Mouse (Mus musculus) ovary, postnatal 36 days (tissue): ENCODE results near the gene C1qtnf1.

Source experiments
- DNase-seq: peaks from one replicate; pipeline ENCODE4 v3.0.0; 2022; ENCODE audit warnings: low spot score, mixed read lengths

Gene C1qtnf1

GRCm38 (mm10) chr11:118436471-118436935 lies 8.5 kb downstream of the C1qtnf1 start:
- peak; percentile 40 for DNase-seq

- peak; percentile 57 for DNase-seq
Measured at GRCm38 (mm10) chr11:118438665-118439414, 10.8 kb downstream of the C1qtnf1 start.

- DNase-seq, result no peak
Measured at GRCm38 (mm10) chr11:118442691-118443090, 14.7 kb downstream of the C1qtnf1 start.

GRCm38 (mm10) chr11:118443201-118443970 lies 15.4 kb downstream of the C1qtnf1 start:
- peak; percentile 76 for DNase-seq

GRCm38 (mm10) chr11:118445843-118446242 lies 17.8 kb downstream of the C1qtnf1 start:
- DNase-seq, result peak; percentile 66

- no peak for DNase-seq
Measured at GRCm38 (mm10) chr11:118447346-118447745, 19.3 kb downstream of the C1qtnf1 start.

- no peak for DNase-seq
Measured at GRCm38 (mm10) chr11:118448385-118448784, 20.4 kb downstream of the C1qtnf1 start.

GRCm38 (mm10) chr11:118451211-118451610 lies 23.2 kb downstream of the C1qtnf1 start:
- DNase-seq, result no peak

GRCm38 (mm10) chr11:118452955-118453354 lies 25.0 kb downstream of the C1qtnf1 start:
- DNase-seq, result no peak

GRCm38 (mm10) chr11:118453886-118454671 lies 26.1 kb downstream of the C1qtnf1 start:
- DNase-seq, result no peak

GRCm38 (mm10) chr11:118455788-118456187 lies 27.8 kb downstream of the C1qtnf1 start:
- no peak for DNase-seq

GRCm38 (mm10) chr11:118456937-118457336 lies 28.9 kb downstream of the C1qtnf1 start:
- DNase-seq, result no peak

GRCm38 (mm10) chr11:118459051-118459450 lies 31.0 kb downstream of the C1qtnf1 start:
- DNase-seq, result no peak

GRCm38 (mm10) chr11:118459536-118459935 lies 31.5 kb downstream of the C1qtnf1 start:
- no peak for DNase-seq

- no peak for DNase-seq
Measured at GRCm38 (mm10) chr11:118460280-118460679, 32.3 kb downstream of the C1qtnf1 start.

- no peak for DNase-seq
Measured at GRCm38 (mm10) chr11:118467441-118468035, 39.5 kb downstream of the C1qtnf1 start.

- DNase-seq, result no peak
Measured at GRCm38 (mm10) chr11:118469509-118470160, 41.6 kb downstream of the C1qtnf1 start.

GRCm38 (mm10) chr11:118470234-118470966 lies 42.4 kb downstream of the C1qtnf1 start:
- DNase-seq, result peak; percentile 36

- no peak for DNase-seq
Measured at GRCm38 (mm10) chr11:118471676-118472075, 43.7 kb downstream of the C1qtnf1 start.

GRCm38 (mm10) chr11:118473161-118473560 lies 45.2 kb downstream of the C1qtnf1 start:
- DNase-seq, result no peak
